Mouse (Mus musculus) limb, embryonic 14.5 days (tissue): Measurements from ENCODE around the gene Arhgef28. TPM values are rescaled to one million over a fixed set of nuclear protein-coding genes. Genes with fewer than 3 reads are reported as not detected.

Experiments used
- ATAC-seq: fragments of 200-750 bp; cut with Nextera tagmentation; 2 replicates; pipeline ENCODE4 v1.8.0; 2017; ENCODE audit warnings: low read depth, moderate number of reproducible peaks, moderate TSS enrichment; ENCODE audit not compliant: low FRiP score
- DNase-seq: peaks from one replicate; pipeline ENCODE4 v3.0.0-alpha.2; 2015; ENCODE audit warnings: low spot score
- H3K27ac ChIP-seq: fragments of 300-500 bp; sonication (generic); replicated peaks from 2 replicates; pipeline ENCODE4 v1.5.1; 2014; ENCODE audit warnings: low read depth, mild to moderate bottlenecking, low read length, moderate library complexity, mixed read lengths
- H3K27me3 ChIP-seq: fragments of 300-500 bp; sonication (generic); 2 replicates; pipeline ENCODE4 v1.6.1; 2014; ENCODE audit warnings: low read length, mixed read lengths; ENCODE audit not compliant: control insufficient read depth, insufficient read depth
- H3K36me3 ChIP-seq: fragments of 300-500 bp; sonication (generic); 2 replicates; pipeline ENCODE4 v1.6.1; 2014; ENCODE audit warnings: mild to moderate bottlenecking, low read length, moderate library complexity, mixed read lengths; ENCODE audit not compliant: control insufficient read depth, insufficient read depth
- H3K4me1 ChIP-seq: fragments of 300-500 bp; sonication (generic); 2 replicates; pipeline ENCODE4 v1.6.1; 2014; ENCODE audit warnings: antibody characterized with exemption, low read length, mixed read lengths; ENCODE audit not compliant: control insufficient read depth, insufficient read depth
- H3K4me2 ChIP-seq: fragments of 300-500 bp; sonication (generic); replicated peaks from 2 replicates; pipeline ENCODE4 v1.6.1; 2014; ENCODE audit warnings: low read depth, mild to moderate bottlenecking, low read length, moderate library complexity; ENCODE audit not compliant: severe bottlenecking
- H3K4me3 ChIP-seq: fragments of 300-500 bp; sonication (generic); replicated peaks from 2 replicates; pipeline ENCODE4 v1.5.1; 2014; ENCODE audit warnings: low read length
- H3K9ac ChIP-seq: fragments of 300-500 bp; sonication (generic); 2 replicates; pipeline ENCODE4 v1.6.1; 2014; ENCODE audit warnings: mild to moderate bottlenecking, low read depth, low read length, moderate library complexity; ENCODE audit not compliant: severe bottlenecking
- H3K9me3 ChIP-seq: fragments of 300-500 bp; sonication (generic); 2 replicates; pipeline ENCODE4 v1.6.1; 2016; ENCODE audit warnings: low read length; ENCODE audit not compliant: control insufficient read depth
- POLR2A ChIP-seq: fragments of 200-500 bp; IDR thresholded peaks from 2 replicates; pipeline ENCODE4 v1.8.0; 2012; ENCODE audit warnings: inconsistent platforms, mild to moderate bottlenecking, moderate library complexity, borderline replicate concordance; ENCODE audit not compliant: insufficient read depth, insufficient read length; ENCODE audit errors: extremely low read depth
- WGBS: fragments of 180-500 bp; shearing (Covaris S2); extraction: QIAGEN DNeasy Blood & Tissue Kit; methylation state at CpG from one replicate; pipeline ENCODE4 v1.1.7; 2014; 5-methylcytosine and 5-hydroxymethylcytosine counted together
- polyA plus RNA-seq, 2 experiments: library from polyadenylated mRNA; depleted of rRNA in 1 of 2; stranded (reverse) in 1 of 2; unstranded in 1 of 2; fragments of >200 nt; fragmentation: Nextera tagmentation in 1 of 2; extraction: Ambion mirVana in 1 of 2; gene quantifications; 2 replicates each; pipeline versions ENCODE4 v1.2.1 to v1.2.3; 2012 to 2014

Arhgef28 gene
- polyA plus RNA-seq, 2 experiments, result 8.1 to 12.9 TPM

- Histone ChIP-seq H3K27ac (no peak overlapping the region), H3K27me3 (no peaks in the 10 kb centered on the region), H3K4me2 (no peak overlapping the region), H3K9ac (no peak overlapping the region), H3K36me3 (peaks cover 16% of the 10 kb centered on the region), H3K4me3 (no peak overlapping the region), H3K4me1 (no peaks in the 10 kb centered on the region), H3K9me3 (no peaks in the 10 kb centered on the region)
- no peak for TF ChIP-seq POLR2A
- peak; percentile 29 for DNase-seq
- no peak; the same call in 1 of the 2 replicates for ATAC-seq
- 60% methylated on average over 6 of the region's 6 CpGs for WGBS
Observed at GRCm38 (mm10) chr13:97974532-97975194, 231.6 kb downstream of the Arhgef28 start.

GRCm38 (mm10) chr13:97973915-97974314 lies 232.3 kb downstream of the Arhgef28 start:
- ATAC-seq, result no peak
- no peak overlapping the region for H3K27ac ChIP-seq
- no peaks in the 10 kb centered on the region for H3K27me3 ChIP-seq
- H3K4me3 ChIP-seq, result no peak overlapping the region
- DNase-seq, result no peak
- H3K9ac ChIP-seq, result no peak overlapping the region
- no peak overlapping the region for H3K4me2 ChIP-seq
- peaks cover 16% of the 10 kb centered on the region for H3K36me3 ChIP-seq
- H3K9me3 ChIP-seq, result no peaks in the 10 kb centered on the region
- 74% methylated on average over 4 of the region's 4 CpGs for WGBS
- no peaks in the 10 kb centered on the region for H3K4me1 ChIP-seq
- TF ChIP-seq POLR2A, result no peak

DNA sequence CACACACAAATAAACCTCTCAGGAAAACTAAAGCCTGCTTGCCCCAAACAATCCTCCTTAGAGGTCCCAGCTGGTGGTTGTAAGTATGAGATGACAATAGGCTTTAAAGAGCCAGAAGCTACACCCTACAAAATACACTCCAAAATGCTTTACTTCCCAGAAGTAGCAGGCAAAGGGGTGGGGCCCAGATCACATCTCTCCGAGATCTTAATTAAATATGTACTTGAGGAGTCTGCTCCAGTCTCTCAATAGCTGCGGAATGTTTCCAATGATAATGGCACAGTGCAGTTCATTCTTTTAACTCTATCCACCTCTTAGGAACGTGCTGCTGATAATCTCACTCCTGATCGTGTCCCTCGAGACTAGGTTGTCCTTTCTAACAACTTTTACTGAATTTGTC lies 240.2 kb downstream of the Arhgef28 start:
- DNase-seq (no peak), ATAC-seq (no peak)
- no peaks in the 10 kb centered on the region for H3K4me1 ChIP-seq
- H3K4me2 ChIP-seq, result no peak overlapping the region
- no peaks in the 10 kb centered on the region for H3K9me3 ChIP-seq
- peaks cover 12% of the 10 kb centered on the region for H3K36me3 ChIP-seq
- no peak overlapping the region for H3K9ac ChIP-seq
- WGBS, result 79% methylated on average over 5 of the region's 5 CpGs
- no peak for TF ChIP-seq POLR2A
- H3K4me3 ChIP-seq, result no peak overlapping the region
- H3K27ac ChIP-seq, result no peak overlapping the region
- H3K27me3 ChIP-seq, result no peaks in the 10 kb centered on the region

- Histone ChIP-seq H3K27me3 (no peaks in the 10 kb centered on the region), H3K9ac (no peak overlapping the region), H3K27ac (no peak overlapping the region), H3K4me1 (no peaks in the 10 kb centered on the region), H3K4me3 (no peak overlapping the region), H3K4me2 (no peak overlapping the region), H3K36me3 (peaks cover 14% of the 10 kb centered on the region), H3K9me3 (no peaks in the 10 kb centered on the region)
- ATAC-seq, result no peak
- no peak for DNase-seq
- 64% methylated on average over 9 of the region's 9 CpGs for WGBS
- no peak for TF ChIP-seq POLR2A
Observed at GRCm38 (mm10) chr13:97964892-97965424, 241.3 kb downstream of the Arhgef28 start.

- ATAC-seq, result no peak
- H3K4me2 ChIP-seq, result no peak overlapping the region
- no peak for TF ChIP-seq POLR2A
- WGBS, result 76% methylated on average over 4 of the region's 4 CpGs
- H3K9me3 ChIP-seq, result no peaks in the 10 kb centered on the region
- H3K4me1 ChIP-seq, result peaks cover 11% of the 10 kb centered on the region
- H3K27ac ChIP-seq, result no peak overlapping the region
- H3K4me3 ChIP-seq, result no peak overlapping the region
- DNase-seq, result no peak
- H3K27me3 ChIP-seq, result no peaks in the 10 kb centered on the region
- no peak overlapping the region for H3K9ac ChIP-seq
- peaks cover 14% of the 10 kb centered on the region for H3K36me3 ChIP-seq
Observed at GRCm38 (mm10) chr13:97960142-97960541, 246.1 kb downstream of the Arhgef28 start.
